8 mouse cellular contexts compared by ENCODE assay signal in genomic region chr4:150901651-150902050, GRCm38 (mm10). TPM values are rescaled to one million over a fixed set of nuclear protein-coding genes. Genes with fewer than 3 reads are reported as not detected.
DNase-seq lines count a peak whose midpoint lies in the region; ATAC-seq and TF ChIP-seq lines count a peak whose summit lies in the region.

No protein-coding gene starts in this region.

- intact Hi-C loops in gastrocnemius, adult 2 months (cut with DNase I), result loop anchor here (1.0 to 10.0 kb wide), 2 partner anchors 245 to 417 kb away; no protein-coding TSS in a partner anchor

- no peak overlapping the region for H3K27ac ChIP-seq in neural tube, embryonic 15.5 days (replicated peaks)
- H3K27ac ChIP-seq in gastrocnemius, adult 2 months, result peak overlapping the region; percentile 96
- no peak overlapping the region for H3K27ac ChIP-seq in intestine, embryonic 16.5 days (ENCODE audit: low read length)
- no peak overlapping the region for H3K27ac ChIP-seq in limb, embryonic 11.5 days (replicated peaks; ENCODE audit: low read depth, low read length)

- no peak overlapping the region for H3K4me2 ChIP-seq in neural tube, embryonic 15.5 days
- H3K4me2 ChIP-seq in intestine, embryonic 16.5 days (ENCODE audit: low read depth, low read length), result no peak overlapping the region
- no peak overlapping the region for H3K4me2 ChIP-seq in limb, embryonic 11.5 days (ENCODE audit: low read depth, severe bottlenecking)

- no peak for ATAC-seq in neural tube, embryonic 15.5 days (ENCODE audit: low FRiP score)
- ATAC-seq in intestine, embryonic 16.5 days, result peak; percentile 44; the same call in 1 of the 2 replicates
- ATAC-seq in limb, embryonic 11.5 days (ENCODE audit: insufficient number of reproducible peaks, low FRiP score, low TSS enrichment, low read depth), result no peak

- H3K27me3 ChIP-seq in neural tube, embryonic 15.5 days (replicated peaks), result no peaks in the 10 kb centered on the region
- no peaks in the 10 kb centered on the region for H3K27me3 ChIP-seq in intestine, embryonic 16.5 days (replicated peaks; ENCODE audit: control insufficient read depth, insufficient read depth, low read length)
- H3K27me3 ChIP-seq in limb, embryonic 11.5 days (ENCODE audit: control insufficient read depth, insufficient read depth, low read length), result no peaks in the 10 kb centered on the region

- H3K9ac ChIP-seq in neural tube, embryonic 15.5 days (replicated peaks), result no peak overlapping the region
- no peak overlapping the region for H3K9ac ChIP-seq in intestine, embryonic 16.5 days (ENCODE audit: low read depth, low read length)
- no peak overlapping the region for H3K9ac ChIP-seq in limb, embryonic 11.5 days (ENCODE audit: low read length)

- peak; percentile 95 for TF ChIP-seq CTCF in gastrocnemius, adult 2 months (IDR thresholded peaks at IDR 0.05)

- WGBS in neural tube, embryonic 15.5 days, result 54% methylated on average over 9 of the region's 9 CpGs
- 51% methylated on average over 9 of the region's 9 CpGs for WGBS in intestine, embryonic 16.5 days
- 58% methylated on average over 9 of the region's 9 CpGs for WGBS in limb, embryonic 11.5 days

- peak; percentile 74 for DNase-seq in neural tube, embryonic 10.5 days (ENCODE audit: extremely low spot score, low spot score)
- DNase-seq in c-Kit-positive CD71-positive TER-119-positive erythroid progenitor cells, embryonic 14.5 days (ENCODE audit: low spot score), result peak; percentile 71
- DNase-seq in gastrocnemius, adult 2 months, result peak; percentile 89
- peak; percentile 84 for DNase-seq in limb, embryonic 11.5 days (ENCODE audit: low spot score)
- peak; percentile 52 for DNase-seq in ovary, adult 18-20 months (ENCODE audit: low spot score)
- DNase-seq in thymus, postnatal 10 days (ENCODE audit: low spot score in 2 of 2), result peak; percentile 64 to 88

- no peaks in the 10 kb centered on the region for H3K9me3 ChIP-seq in neural tube, embryonic 15.5 days (replicated peaks)
- H3K9me3 ChIP-seq in intestine, embryonic 16.5 days (ENCODE audit: control insufficient read depth, low read length), result no peaks in the 10 kb centered on the region
- no peaks in the 10 kb centered on the region for H3K9me3 ChIP-seq in limb, embryonic 11.5 days (ENCODE audit: control insufficient read depth, low read length)

- no peak overlapping the region for H3K4me3 ChIP-seq in neural tube, embryonic 15.5 days (replicated peaks)
- peak overlapping the region; percentile 66 for H3K4me3 ChIP-seq in gastrocnemius, adult 2 months
- H3K4me3 ChIP-seq in intestine, embryonic 16.5 days (ENCODE audit: low read length), result no peak overlapping the region
- no peak overlapping the region for H3K4me3 ChIP-seq in limb, embryonic 11.5 days (ENCODE audit: low read depth, low read length)

- no peaks in the 10 kb centered on the region for H3K4me1 ChIP-seq in neural tube, embryonic 15.5 days
- no peaks in the 10 kb centered on the region for H3K4me1 ChIP-seq in intestine, embryonic 16.5 days (ENCODE audit: control insufficient read depth, insufficient read depth, low read length)
- H3K4me1 ChIP-seq in limb, embryonic 11.5 days (ENCODE audit: control insufficient read depth, insufficient read depth, low read length), result no peaks in the 10 kb centered on the region

- H3K36me3 ChIP-seq in neural tube, embryonic 15.5 days, result peaks cover 78% of the 10 kb centered on the region
- H3K36me3 ChIP-seq in intestine, embryonic 16.5 days (ENCODE audit: control insufficient read depth, insufficient read depth, low read length), result peaks cover 21% of the 10 kb centered on the region
- H3K36me3 ChIP-seq in limb, embryonic 11.5 days (ENCODE audit: control insufficient read depth, insufficient read depth, low read length), result peaks cover 54% of the 10 kb centered on the region

RNA-seq across cellular contexts. Expression of gene Park7, which starts 12.6 kb away (rescaled TPM):
- 384 and 410 TPM in 2 replicates for polyA plus RNA-seq in neural tube, embryonic 15.5 days (2015; fragmentation: Nextera tagmentation; extraction: Ambion mirVana)
- 100 to 1,000 TPM; 579 to 815 TPM for total RNA-seq in gastrocnemius, adult 2 months (2021)
- 390 and 416 TPM in 2 replicates for polyA plus RNA-seq in intestine, embryonic 16.5 days (2015; fragmentation: Nextera tagmentation; extraction: Ambion mirVana)
- 486 and 501 TPM in 2 replicates for polyA plus RNA-seq in limb, embryonic 11.5 days (2014; fragmentation: Nextera tagmentation; extraction: Ambion mirVana)

RNA-seq across cellular contexts. Expression of gene Tnfrsf9, which starts 12.7 kb away (rescaled TPM):
- polyA plus RNA-seq in neural tube, embryonic 15.5 days (2015; fragmentation: Nextera tagmentation; extraction: Ambion mirVana), result 0.44 and 2.8 TPM in 2 replicates
- under 1 TPM in 1 of 2 experiments, not detected in 1; 0.20 TPM for total RNA-seq in gastrocnemius, adult 2 months (2021)
- polyA plus RNA-seq in intestine, embryonic 16.5 days (2015; fragmentation: Nextera tagmentation; extraction: Ambion mirVana), result 2.4 and 2.5 TPM in 2 replicates
- 0.69 and 0.72 TPM in 2 replicates for polyA plus RNA-seq in limb, embryonic 11.5 days (2014; fragmentation: Nextera tagmentation; extraction: Ambion mirVana)

RNA-seq across cellular contexts. Expression of gene Errfi1, which starts 47.9 kb away (rescaled TPM):
- polyA plus RNA-seq in neural tube, embryonic 15.5 days (2015; fragmentation: Nextera tagmentation; extraction: Ambion mirVana), result 51.8 and 57.4 TPM in 2 replicates
- 10 to 100 TPM; 20.7 to 50.5 TPM for total RNA-seq in gastrocnemius, adult 2 months (2021)
- 28.0 and 28.2 TPM in 2 replicates for polyA plus RNA-seq in intestine, embryonic 16.5 days (2015; fragmentation: Nextera tagmentation; extraction: Ambion mirVana)
- 33.2 and 34.7 TPM in 2 replicates for polyA plus RNA-seq in limb, embryonic 11.5 days (2014; fragmentation: Nextera tagmentation; extraction: Ambion mirVana)
